Mouse (Mus musculus) erythroblast, embryonic 14.5 days (primary cell): ENCODE data around the gene Nacc2. TPM values are rescaled to one million over a fixed set of nuclear protein-coding genes. Genes with fewer than 3 reads are reported as not detected.

Experiments used
- H3K27me3 ChIP-seq: 2 replicates; pipeline ENCODE4 v1.6.1; 2012; ENCODE audit warnings: inconsistent platforms; ENCODE audit not compliant: control insufficient read depth
- H3K36me3 ChIP-seq: 2 replicates; pipeline ENCODE4 v1.6.1; 2012; ENCODE audit warnings: mild to moderate bottlenecking, inconsistent platforms; ENCODE audit not compliant: control insufficient read depth
- H3K4me1 ChIP-seq: 2 replicates; pipeline ENCODE4 v1.6.1; 2012; ENCODE audit warnings: inconsistent platforms; ENCODE audit not compliant: control insufficient read depth
- H3K4me3 ChIP-seq: replicated peaks from 2 replicates; pipeline ENCODE3; 2012; ENCODE audit warnings: moderate library complexity, mild to moderate bottlenecking, inconsistent platforms
- H3K9me3 ChIP-seq: 2 replicates; pipeline ENCODE4 v1.6.1; 2012; ENCODE audit warnings: low read length, inconsistent platforms, mixed read lengths; ENCODE audit not compliant: control insufficient read depth
- GATA1 ChIP-seq: IDR thresholded peaks from 2 replicates; pipeline ENCODE4 v1.6.1; 2012; ENCODE audit warnings: low read length, inconsistent platforms, mixed read lengths
- TAL1 ChIP-seq: IDR thresholded peaks from 3 replicates; pipeline ENCODE4 v1.6.1; 2012; ENCODE audit warnings: low read length, inconsistent platforms, mixed read lengths
- polyA plus RNA-seq: library from polyadenylated mRNA; stranded (reverse); fragments of >175 nt; gene quantifications from 2 replicates; pipeline ENCODE4 v1.2.3, GENCODE M21; 2012

The Nacc2 gene
- polyA plus RNA-seq, 1 experiment: 0.17 TPM

GRCm38 (mm10) chr2:26115215-26115614 lies 7.8 kb downstream of the Nacc2 start:
- no peak for TF ChIP-seq TAL1
- TF ChIP-seq GATA1: no peak
- H3K9me3 ChIP-seq: no peaks in the 10 kb centered on the region
- H3K4me1 ChIP-seq: peaks cover 31% of the 10 kb centered on the region
- no peaks in the 10 kb centered on the region for H3K36me3 ChIP-seq
- no peak overlapping the region for H3K4me3 ChIP-seq
- H3K27me3 ChIP-seq: peaks cover 42% of the 10 kb centered on the region

GRCm38 (mm10) chr2:26108237-26108636 lies 14.8 kb downstream of the Nacc2 start:
- H3K4me3 ChIP-seq: no peak overlapping the region
- TF ChIP-seq GATA1: no peak
- no peak for TF ChIP-seq TAL1
- H3K4me1 ChIP-seq: no peaks in the 10 kb centered on the region
- H3K9me3 ChIP-seq: no peaks in the 10 kb centered on the region
- H3K27me3 ChIP-seq: peaks cover 38% of the 10 kb centered on the region
- H3K36me3 ChIP-seq: no peaks in the 10 kb centered on the region

DNA sequence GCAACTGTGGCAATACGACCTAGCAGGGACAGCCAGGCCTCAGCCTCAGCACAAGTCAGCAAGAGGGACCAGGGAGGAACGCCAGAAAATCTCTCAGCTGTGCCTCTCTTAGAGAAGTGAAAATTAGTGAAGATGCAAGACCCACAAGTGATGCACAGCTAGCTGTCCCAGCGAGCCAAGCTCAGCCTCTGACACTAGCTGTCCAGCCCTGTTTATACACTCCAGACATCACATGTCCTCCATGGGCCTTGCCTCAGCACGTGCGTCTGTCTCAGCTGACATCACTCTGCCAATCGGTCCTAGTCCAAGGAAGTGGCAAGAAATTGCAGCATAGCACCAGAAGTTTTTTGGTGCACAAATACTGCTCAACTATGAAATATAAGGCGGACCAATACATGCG lies 16.0 kb downstream of the Nacc2 start:
- no peaks in the 10 kb centered on the region for H3K4me1 ChIP-seq
- H3K27me3 ChIP-seq: peaks cover 28% of the 10 kb centered on the region
- H3K9me3 ChIP-seq: no peaks in the 10 kb centered on the region
- H3K36me3 ChIP-seq: no peaks in the 10 kb centered on the region
- H3K4me3 ChIP-seq: no peak overlapping the region
- TF ChIP-seq TAL1 (no peak), GATA1 (no peak)

DNA sequence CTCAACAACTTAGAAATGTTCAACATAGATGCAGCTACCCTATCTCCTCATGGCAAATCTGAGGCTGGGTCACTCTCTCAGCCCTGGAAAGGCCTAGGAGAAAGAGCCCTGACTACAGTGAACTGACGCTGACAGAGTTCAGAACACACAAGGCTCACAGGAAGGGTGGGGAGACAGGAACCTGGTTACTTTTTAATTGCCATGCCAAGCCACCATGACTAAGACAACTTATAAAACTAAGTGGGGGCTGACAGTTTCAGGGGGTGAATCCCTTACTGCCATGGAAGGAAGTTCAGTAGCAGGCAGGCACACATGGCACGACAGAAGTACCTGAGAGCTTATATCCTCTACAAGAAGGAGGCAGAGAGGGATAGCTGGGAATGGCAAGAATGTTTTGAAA lies 16.8 kb downstream of the Nacc2 start:
- TF ChIP-seq TAL1: no peak
- no peak for TF ChIP-seq GATA1
- Histone ChIP-seq H3K9me3 (no peaks in the 10 kb centered on the region), H3K4me3 (no peak overlapping the region), H3K36me3 (no peaks in the 10 kb centered on the region), H3K4me1 (no peaks in the 10 kb centered on the region), H3K27me3 (peaks cover 23% of the 10 kb centered on the region)

GRCm38 (mm10) chr2:26100296-26100695 lies 22.7 kb downstream of the Nacc2 start:
- H3K4me1 ChIP-seq: peaks cover 18% of the 10 kb centered on the region
- no peaks in the 10 kb centered on the region for H3K9me3 ChIP-seq
- TF ChIP-seq GATA1: no peak
- no peak for TF ChIP-seq TAL1
- H3K27me3 ChIP-seq: peaks cover 6% of the 10 kb centered on the region
- H3K36me3 ChIP-seq: no peaks in the 10 kb centered on the region
- H3K4me3 ChIP-seq: no peak overlapping the region

DNA sequence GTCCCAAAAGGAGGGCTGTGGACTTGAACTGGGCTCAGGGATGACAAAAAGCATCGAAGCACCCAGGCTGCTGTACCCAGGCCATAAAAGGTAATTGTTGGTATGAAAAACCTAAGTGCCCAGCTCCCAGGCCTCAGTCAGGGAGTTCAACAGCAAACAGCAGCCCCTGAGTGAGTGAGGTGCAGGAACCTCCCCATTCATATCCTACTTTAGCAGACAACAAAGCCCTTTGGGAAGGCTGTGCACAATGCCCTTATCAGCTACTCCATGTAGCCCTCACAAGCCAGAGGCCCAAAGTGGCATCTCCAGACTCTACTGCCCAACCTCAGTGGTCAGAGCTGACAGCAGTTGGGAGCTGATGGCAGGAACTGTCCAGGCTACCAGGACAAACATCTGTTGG lies 23.2 kb downstream of the Nacc2 start:
- H3K4me3 ChIP-seq: no peak overlapping the region
- no peak for TF ChIP-seq TAL1
- no peak for TF ChIP-seq GATA1
- H3K9me3 ChIP-seq: no peaks in the 10 kb centered on the region
- peaks cover 7% of the 10 kb centered on the region for H3K27me3 ChIP-seq
- H3K36me3 ChIP-seq: no peaks in the 10 kb centered on the region
- peaks cover 18% of the 10 kb centered on the region for H3K4me1 ChIP-seq

GRCm38 (mm10) chr2:26099260-26099659 lies 23.8 kb downstream of the Nacc2 start:
- H3K36me3 ChIP-seq: no peaks in the 10 kb centered on the region
- no peaks in the 10 kb centered on the region for H3K9me3 ChIP-seq
- H3K27me3 ChIP-seq: peaks cover 13% of the 10 kb centered on the region
- TF ChIP-seq GATA1: no peak
- H3K4me1 ChIP-seq: peaks cover 18% of the 10 kb centered on the region
- H3K4me3 ChIP-seq: no peak overlapping the region

DNA sequence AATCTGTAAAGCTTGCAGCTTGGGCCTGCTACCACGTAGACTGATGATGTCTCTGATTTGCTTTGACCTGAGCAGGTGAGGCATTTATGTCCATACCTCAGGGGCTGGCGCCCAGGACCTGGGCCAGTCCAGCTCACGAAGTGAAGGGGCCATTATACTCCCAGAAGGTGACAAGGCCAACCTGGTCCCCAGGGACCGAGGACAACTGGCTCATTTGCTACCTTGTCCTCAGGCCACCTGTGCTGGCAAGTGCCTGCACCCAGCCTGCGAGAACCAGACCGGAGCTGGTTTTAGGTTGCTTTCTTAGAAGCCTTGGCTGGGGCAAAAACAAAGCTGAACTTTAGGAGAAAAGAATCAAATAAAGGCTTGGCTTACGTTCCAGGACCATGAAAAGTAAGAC lies 29.1 kb downstream of the Nacc2 start:
- Histone ChIP-seq H3K36me3 (peaks cover 7% of the 10 kb centered on the region; the same call in 1 of the 2 replicates), H3K4me3 (no peak overlapping the region), H3K9me3 (peaks cover 7% of the 10 kb centered on the region; the same call in 1 of the 2 replicates), H3K4me1 (peaks cover 22% of the 10 kb centered on the region), H3K27me3 (peaks cover 64% of the 10 kb centered on the region)
- TF ChIP-seq GATA1 (no peak), TAL1 (no peak)

- Histone ChIP-seq H3K4me1 (peaks cover 39% of the 10 kb centered on the region), H3K9me3 (peaks cover 7% of the 10 kb centered on the region; the same call in 1 of the 2 replicates), H3K36me3 (peaks cover 14% of the 10 kb centered on the region), H3K4me3 (peak overlapping the region; percentile 26), H3K27me3 (peaks cover 63% of the 10 kb centered on the region)
- no peak for TF ChIP-seq GATA1
- TF ChIP-seq TAL1: no peak
Measured at GRCm38 (mm10) chr2:26091771-26092393, 31.1 kb downstream of the Nacc2 start.
